Mouse (Mus musculus) stomach, postnatal 0 days (tissue): ENCODE measurements around the gene Senp1. TPM values are rescaled to one million over a fixed set of nuclear protein-coding genes. Genes with fewer than 3 reads are reported as not detected.
A peak's percentile ranks its signal among the peaks of the same experiment; 100 is the strongest.

ENCODE experiments used
- ATAC-seq: fragments of 200-750 bp; cut with Nextera tagmentation; 2 replicates; pipeline ENCODE4 v1.8.0; 2017; ENCODE audit not compliant: low FRiP score, low TSS enrichment
- DNase-seq: peaks from one replicate; pipeline ENCODE4 v3.0.0-alpha.2; 2016; ENCODE audit warnings: low spot score
- H3K27ac ChIP-seq: fragments of 300-500 bp; sonication (generic); replicated peaks from 2 replicates; pipeline ENCODE4 v1.5.1; 2014; ENCODE audit warnings: mild to moderate bottlenecking, control low read depth
- H3K27me3 ChIP-seq: fragments of 300-500 bp; sonication (generic); 2 replicates; pipeline ENCODE4 v1.6.1; 2014; ENCODE audit warnings: low read length; ENCODE audit not compliant: control insufficient read depth, insufficient read depth
- H3K36me3 ChIP-seq: fragments of 300-500 bp; sonication (generic); 2 replicates; pipeline ENCODE4 v1.6.1; 2014; ENCODE audit warnings: low read length, mixed read lengths; ENCODE audit not compliant: control insufficient read depth, insufficient read depth
- H3K4me1 ChIP-seq: fragments of 300-500 bp; sonication (generic); replicated peaks from 2 replicates; pipeline ENCODE4 v1.6.1; 2014; ENCODE audit warnings: antibody characterized with exemption; ENCODE audit not compliant: control insufficient read depth, insufficient read depth
- H3K4me2 ChIP-seq: fragments of 300-500 bp; sonication (generic); replicated peaks from 2 replicates; pipeline ENCODE4 v1.6.1; 2014; ENCODE audit warnings: low read depth, mild to moderate bottlenecking, control low read depth, moderate library complexity
- H3K4me3 ChIP-seq: fragments of 300-500 bp; sonication (generic); 2 replicates; pipeline ENCODE4 v1.5.1; 2014; ENCODE audit warnings: low read depth, low read length, control low read depth
- H3K9ac ChIP-seq: fragments of 300-500 bp; sonication (generic); 2 replicates; pipeline ENCODE4 v1.6.1; 2014; ENCODE audit warnings: mild to moderate bottlenecking, low read length, control low read depth, mixed read lengths
- H3K9me3 ChIP-seq: fragments of 300-500 bp; sonication (generic); 2 replicates; pipeline ENCODE4 v1.6.1; 2016; ENCODE audit warnings: low read length; ENCODE audit not compliant: control insufficient read depth
- CTCF ChIP-seq: IDR thresholded peaks from 2 replicates; pipeline ENCODE4 v1.5.1; 2016; ENCODE audit warnings: antibody characterized with exemption, low read depth, mild to moderate bottlenecking, moderate library complexity
- EP300 ChIP-seq: optimal IDR thresholded peaks from 2 replicates; pipeline ENCODE3; 2016; ENCODE audit warnings: antibody characterized with exemption
- WGBS: fragments of 180-500 bp; shearing (Covaris S2); extraction: QIAGEN DNeasy Blood & Tissue Kit; methylation state at CpG from one replicate; pipeline ENCODE4 v1.1.7; 2014; 5-methylcytosine and 5-hydroxymethylcytosine counted together
- polyA plus RNA-seq: library from polyadenylated mRNA; unstranded; fragments of >200 nt; fragmentation: Nextera tagmentation; extraction: Ambion mirVana; gene quantifications from 2 replicates; pipeline ENCODE4 v1.2.1, GENCODE M21; 2015

Gene Senp1
- polyA plus RNA-seq, 1 experiment from 2014 or later, result 10.0 TPM

DNA sequence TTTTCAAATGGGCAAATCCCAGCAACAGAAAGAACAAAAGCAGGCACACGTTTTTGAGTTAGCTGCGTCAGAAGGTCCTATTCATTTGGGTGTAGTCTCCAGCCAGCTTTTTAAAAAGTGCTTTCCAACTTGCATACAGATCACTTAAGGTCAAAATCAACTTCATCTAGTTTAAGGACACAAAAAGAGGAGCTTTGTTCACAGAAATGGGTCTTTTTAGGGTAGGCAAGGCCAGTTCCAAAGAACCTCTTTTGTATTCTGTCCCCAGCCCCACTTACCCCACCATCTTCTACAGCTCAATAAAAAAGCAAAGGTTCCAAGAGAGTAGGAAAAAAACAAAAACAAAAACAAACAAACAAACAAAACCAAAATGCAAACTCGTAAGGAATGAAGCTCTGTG lies 41.1 kb upstream of the Senp1 start:
- H3K36me3 ChIP-seq, result peaks cover 20% of the 10 kb centered on the region
- H3K27ac ChIP-seq, result no peak overlapping the region
- no peak overlapping the region for H3K4me3 ChIP-seq
- no peaks in the 10 kb centered on the region for H3K27me3 ChIP-seq
- ATAC-seq (no peak), DNase-seq (no peak)
- WGBS, result 69% methylated on average over 3 of the region's 3 CpGs
- no peak overlapping the region for H3K9ac ChIP-seq
- no peaks in the 10 kb centered on the region for H3K9me3 ChIP-seq
- TF ChIP-seq EP300 (no peak), CTCF (no peak)
- H3K4me2 ChIP-seq, result no peak overlapping the region
- H3K4me1 ChIP-seq, result no peaks in the 10 kb centered on the region

DNA sequence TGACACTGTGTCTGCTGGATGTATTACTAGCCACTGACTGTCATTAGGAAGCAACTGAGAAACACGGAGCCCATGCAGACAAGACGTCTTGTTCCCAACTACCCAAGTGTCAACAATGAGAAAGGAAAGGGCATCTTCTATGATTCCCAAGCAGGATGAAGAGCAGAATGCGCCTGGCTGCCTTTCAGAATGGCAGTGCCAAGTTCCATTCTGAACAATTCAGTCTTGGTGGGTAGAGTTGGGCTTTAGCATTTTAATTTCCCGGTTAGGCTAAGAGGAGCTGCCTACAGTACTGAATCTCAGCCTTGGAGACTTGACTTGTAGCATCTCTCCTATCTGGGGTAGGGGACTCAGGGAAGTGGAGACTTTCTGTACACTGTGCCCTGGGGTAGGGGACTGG lies 40.5 kb upstream of the Senp1 start:
- ATAC-seq, result no peak
- no peaks in the 10 kb centered on the region for H3K9me3 ChIP-seq
- H3K4me2 ChIP-seq, result no peak overlapping the region
- DNase-seq, result no peak
- WGBS, result 88% methylated on average over 4 of the region's 4 CpGs
- H3K9ac ChIP-seq, result no peak overlapping the region
- no peaks in the 10 kb centered on the region for H3K27me3 ChIP-seq
- H3K36me3 ChIP-seq, result peaks cover 20% of the 10 kb centered on the region
- no peak overlapping the region for H3K27ac ChIP-seq
- no peak overlapping the region for H3K4me3 ChIP-seq
- TF ChIP-seq CTCF, result no peak
- TF ChIP-seq EP300, result no peak
- H3K4me1 ChIP-seq, result no peaks in the 10 kb centered on the region

GRCm38 (mm10) chr15:98133471-98133870 lies 39.9 kb upstream of the Senp1 start:
- no peak overlapping the region for H3K4me3 ChIP-seq
- H3K9me3 ChIP-seq, result no peaks in the 10 kb centered on the region
- no peak for DNase-seq
- peaks cover 17% of the 10 kb centered on the region for H3K36me3 ChIP-seq
- TF ChIP-seq EP300, result no peak
- TF ChIP-seq CTCF, result no peak
- H3K9ac ChIP-seq, result no peak overlapping the region
- no peak for ATAC-seq
- H3K27me3 ChIP-seq, result no peaks in the 10 kb centered on the region
- 94% methylated on average over 3 of the region's 3 CpGs for WGBS
- H3K4me1 ChIP-seq, result no peaks in the 10 kb centered on the region
- H3K4me2 ChIP-seq, result no peak overlapping the region
- no peak overlapping the region for H3K27ac ChIP-seq

GRCm38 (mm10) chr15:98131942-98132655 lies 38.6 kb upstream of the Senp1 start:
- no peak overlapping the region for H3K4me3 ChIP-seq
- H3K4me1 ChIP-seq, result no peaks in the 10 kb centered on the region
- ATAC-seq, result 0 out of 2 replicates have a peak, but pooled peaks have one; percentile 30
- no peaks in the 10 kb centered on the region for H3K9me3 ChIP-seq
- WGBS, result 81% methylated on average over 15 of the region's 15 CpGs
- DNase-seq, result no peak
- no peak overlapping the region for H3K4me2 ChIP-seq
- H3K27me3 ChIP-seq, result no peaks in the 10 kb centered on the region
- H3K27ac ChIP-seq, result no peak overlapping the region
- H3K9ac ChIP-seq, result no peak overlapping the region
- TF ChIP-seq EP300, result no peak
- no peak for TF ChIP-seq CTCF
- H3K36me3 ChIP-seq, result peaks cover 19% of the 10 kb centered on the region

DNA sequence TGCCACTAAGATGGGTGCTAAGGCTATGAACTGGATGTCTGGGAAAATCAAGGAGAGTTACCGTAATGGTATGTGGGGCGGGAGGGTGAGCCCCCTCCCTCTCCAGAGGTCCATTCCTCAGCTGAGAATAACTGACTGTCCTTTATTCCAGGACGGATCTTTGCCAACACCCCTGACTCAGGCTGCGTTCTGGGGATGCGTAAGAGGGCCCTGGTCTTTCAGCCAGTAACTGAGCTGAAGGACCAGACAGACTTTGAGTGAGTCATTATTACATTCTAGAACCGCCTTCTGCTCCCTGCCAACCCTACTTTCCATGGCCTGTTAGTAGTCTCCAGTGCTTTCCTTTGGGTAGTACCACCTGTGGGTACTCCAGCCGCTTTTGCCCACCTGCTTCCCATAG lies 37.9 kb upstream of the Senp1 start:
- DNase-seq (no peak), ATAC-seq (0 out of 2 replicates have a peak, but pooled peaks have one; percentile 22)
- H3K27me3 ChIP-seq, result no peaks in the 10 kb centered on the region
- no peak overlapping the region for H3K27ac ChIP-seq
- no peaks in the 10 kb centered on the region for H3K4me1 ChIP-seq
- no peak for TF ChIP-seq EP300
- TF ChIP-seq CTCF, result no peak
- H3K4me2 ChIP-seq, result no peak overlapping the region
- 83% methylated on average over 7 of the region's 7 CpGs for WGBS
- H3K36me3 ChIP-seq, result peaks cover 19% of the 10 kb centered on the region
- no peak overlapping the region for H3K9ac ChIP-seq
- no peak overlapping the region for H3K4me3 ChIP-seq
- H3K9me3 ChIP-seq, result no peaks in the 10 kb centered on the region

- no peaks in the 10 kb centered on the region for H3K27me3 ChIP-seq
- no peak overlapping the region for H3K4me3 ChIP-seq
- no peak for TF ChIP-seq EP300
- no peak for TF ChIP-seq CTCF
- no peak for ATAC-seq
- no peak overlapping the region for H3K9ac ChIP-seq
- no peak overlapping the region for H3K4me2 ChIP-seq
- no peak overlapping the region for H3K27ac ChIP-seq
- no peaks in the 10 kb centered on the region for H3K4me1 ChIP-seq
- no peaks in the 10 kb centered on the region for H3K9me3 ChIP-seq
- no peak for DNase-seq
- 92% methylated on average over 4 of the region's 4 CpGs for WGBS
- peaks cover 19% of the 10 kb centered on the region for H3K36me3 ChIP-seq
These were observed 37.5 kb upstream of the Senp1 start for GRCm38 (mm10) chr15:98131001-98131400.
